Mouse (Mus musculus) thymus, adult 2 months (tissue): ENCODE results near the gene Ubl4b.

ENCODE experiments used
- CTCF ChIP-seq: fragments of 200-500 bp; IDR thresholded peaks from 2 replicates; pipeline ENCODE4 v1.5.1; 2012; ENCODE audit warnings: mild to moderate bottlenecking, control low read depth, low read length, moderate library complexity, borderline replicate concordance; ENCODE audit not compliant: control insufficient read depth, poor library complexity, insufficient read depth; ENCODE audit errors: extremely low read depth
- POLR2A ChIP-seq: fragments of 200-500 bp; IDR thresholded peaks from 2 replicates; pipeline ENCODE4 v1.6.1; 2012; ENCODE audit warnings: mild to moderate bottlenecking, low read length, control low read depth, moderate library complexity; ENCODE audit not compliant: control insufficient read depth, poor library complexity, insufficient read depth; ENCODE audit errors: extremely low read depth

DNA sequence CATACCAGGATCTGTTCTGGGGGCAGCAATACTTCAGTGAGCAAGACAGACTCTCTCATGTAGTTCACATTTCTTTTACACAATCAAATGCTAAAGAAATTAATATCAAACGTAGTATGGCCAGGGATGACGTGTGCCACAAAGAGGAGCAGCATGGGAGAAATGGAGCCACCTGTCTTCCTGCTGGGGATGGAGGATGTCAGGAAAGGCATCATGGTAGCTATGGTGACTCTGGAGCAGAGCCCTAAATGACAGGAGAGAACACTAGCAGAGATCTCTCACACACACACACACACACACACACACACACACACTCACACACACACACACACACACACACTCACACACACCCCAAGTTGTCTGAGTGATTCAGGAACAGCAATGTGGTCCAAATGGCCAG lies 51.2 kb downstream of the Ubl4b start:
- TF ChIP-seq CTCF (no peak), POLR2A (no peak)
